ENCODE assay signal across 8 mouse cellular contexts in the genomic region with DNA sequence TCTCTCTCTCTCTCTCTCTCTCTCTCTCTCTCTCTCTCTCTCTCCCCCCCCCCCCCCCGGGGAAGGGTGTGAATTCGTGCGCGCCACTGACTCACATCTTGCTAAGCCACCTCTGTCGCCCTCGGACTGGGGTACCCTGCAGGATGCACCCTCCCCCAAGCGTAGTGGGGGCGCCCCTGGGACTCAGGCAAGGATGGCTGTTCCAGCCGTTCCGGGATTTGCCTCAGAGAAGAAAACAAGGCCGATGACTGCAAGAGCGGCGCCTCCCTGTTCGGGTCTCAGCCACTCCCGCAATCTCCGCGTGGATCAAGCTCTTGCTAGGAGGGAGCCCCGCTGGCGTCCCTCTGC. TPM values are rescaled to one million over a fixed set of nuclear protein-coding genes. Genes with fewer than 3 reads are reported as not detected.
DNase-seq lines count a peak whose midpoint lies in the region; ATAC-seq lines count a peak whose summit lies in the region.

No protein-coding gene starts in this region.

- no peaks in the 10 kb centered on the region for H3K9me3 ChIP-seq in embryonic facial prominence, embryonic 13.5 days
- no peaks in the 10 kb centered on the region for H3K9me3 ChIP-seq in hindbrain, embryonic 16.5 days (ENCODE audit: control insufficient read depth, low read length)
- no peaks in the 10 kb centered on the region for H3K9me3 ChIP-seq in lung, embryonic 15.5 days

- peak overlapping the region; percentile 47 for H3K4me3 ChIP-seq in embryonic facial prominence, embryonic 13.5 days
- H3K4me3 ChIP-seq in hindbrain, embryonic 16.5 days (ENCODE audit: low read length), result peak overlapping the region; percentile 51
- H3K4me3 ChIP-seq in lung, embryonic 15.5 days, result peak overlapping the region; percentile 51

- peak; percentile 27 for DNase-seq in gastrocnemius, postnatal 10 days
- DNase-seq in gastrocnemius, postnatal 25 days, result no peak
- peak; percentile 46 for DNase-seq in right cerebral cortex, postnatal 10 days (ENCODE audit: low spot score in 2 of 2)
- DNase-seq in frontal cortex, postnatal 25 days (ENCODE audit: low spot score in 2 of 2), result no peak

- H3K27me3 ChIP-seq in embryonic facial prominence, embryonic 13.5 days, result peaks cover 62% of the 10 kb centered on the region
- H3K27me3 ChIP-seq in hindbrain, embryonic 16.5 days (replicated peaks; ENCODE audit: control insufficient read depth, insufficient read depth, low read length), result peaks cover 23% of the 10 kb centered on the region
- peaks cover 57% of the 10 kb centered on the region for H3K27me3 ChIP-seq in lung, embryonic 15.5 days

- H3K36me3 ChIP-seq in embryonic facial prominence, embryonic 13.5 days, result no peaks in the 10 kb centered on the region
- H3K36me3 ChIP-seq in hindbrain, embryonic 16.5 days (ENCODE audit: control insufficient read depth, insufficient read depth, low read length), result no peaks in the 10 kb centered on the region
- H3K36me3 ChIP-seq in lung, embryonic 15.5 days, result no peaks in the 10 kb centered on the region

- peak overlapping the region; percentile 89 for H3K27ac ChIP-seq in embryonic facial prominence, embryonic 13.5 days
- peak overlapping the region; percentile 72 for H3K27ac ChIP-seq in hindbrain, embryonic 16.5 days (ENCODE audit: low read depth, low read length)
- peak overlapping the region; percentile 93 for H3K27ac ChIP-seq in lung, embryonic 15.5 days

- H3K4me2 ChIP-seq in embryonic facial prominence, embryonic 13.5 days, result peak overlapping the region; percentile 63
- H3K4me2 ChIP-seq in hindbrain, embryonic 16.5 days (ENCODE audit: low read length), result peak overlapping the region; percentile 69
- H3K4me2 ChIP-seq in lung, embryonic 15.5 days, result peak overlapping the region; percentile 67

- H3K9ac ChIP-seq in embryonic facial prominence, embryonic 13.5 days, result peak overlapping the region; percentile 67
- peak overlapping the region; percentile 67 for H3K9ac ChIP-seq in hindbrain, embryonic 16.5 days (ENCODE audit: low read depth, low read length)
- peak overlapping the region; percentile 56 for H3K9ac ChIP-seq in lung, embryonic 15.5 days

- 5% methylated on average over 18 of the region's 19 CpGs for WGBS in embryonic facial prominence, embryonic 13.5 days
- 3% methylated on average over 10 of the region's 19 CpGs for WGBS in hindbrain, embryonic 16.5 days
- 2% methylated on average over 10 of the region's 19 CpGs for WGBS in lung, embryonic 15.5 days

- peaks cover 28% of the 10 kb centered on the region for H3K4me1 ChIP-seq in embryonic facial prominence, embryonic 13.5 days
- peaks cover 8% of the 10 kb centered on the region for H3K4me1 ChIP-seq in hindbrain, embryonic 16.5 days (ENCODE audit: control insufficient read depth, insufficient read depth, low read depth, low read length)
- peaks cover 31% of the 10 kb centered on the region for H3K4me1 ChIP-seq in lung, embryonic 15.5 days

- peak; percentile 12 for ATAC-seq in CD4-positive, CD25-positive, alpha-beta regulatory T cell, adult 4 months
- 0 out of 2 replicates have a peak, but pooled peaks have one; percentile 21 for ATAC-seq in embryonic facial prominence, embryonic 13.5 days (ENCODE audit: insufficient number of reproducible peaks, insufficient read depth, low FRiP score, low TSS enrichment, low read depth)
- ATAC-seq in hindbrain, embryonic 16.5 days, result peak; percentile 53
- no peak for ATAC-seq in lung, embryonic 15.5 days (ENCODE audit: borderline replicate concordance, extremely low read depth, low FRiP score, low TSS enrichment)

RNA-seq across cellular contexts. Expression of a gene that starts 0.6 kb away (rescaled TPM):
- total RNA-seq in gastrocnemius, postnatal 10 days (2021), result 10 to 100 TPM; 20.6 to 28.0 TPM
- 10 to 100 TPM; 10.1 to 13.7 TPM for total RNA-seq in gastrocnemius, postnatal 25 days (2021)
- polyA plus RNA-seq in CD4-positive, CD25-positive, alpha-beta regulatory T cell, adult 4 months (2017; shearing (Covaris generic)), result 10 to 100 TPM; 24.2 to 26.1 TPM
- 16.7 and 17.4 TPM in 2 replicates for polyA plus RNA-seq in embryonic facial prominence, embryonic 13.5 days (2015; fragmentation: Nextera tagmentation; extraction: Ambion mirVana)
- polyA plus RNA-seq in hindbrain, embryonic 16.5 days (2015; fragmentation: Nextera tagmentation; extraction: Ambion mirVana), result 11.2 and 13.4 TPM in 2 replicates
- polyA plus RNA-seq in lung, embryonic 15.5 days (2015; fragmentation: Nextera tagmentation; extraction: Ambion mirVana), result 20.1 and 20.8 TPM in 2 replicates

Comparison
In these comparisons a context has a peak if more than half of its experiments do, and no peak if none do; other contexts are left out.
1. DNase-seq: peak in gastrocnemius, postnatal 10 days (single experiment) and right cerebral cortex, postnatal 10 days (2 of 2); none in gastrocnemius, postnatal 25 days (single experiment) and frontal cortex, postnatal 25 days (0 of 2).
2. Peak in every context shown above with its lines, with median percentiles within 50 percentile points of each other: H3K27ac ChIP-seq, H3K4me2 ChIP-seq, H3K4me3 ChIP-seq and H3K9ac ChIP-seq.